Mouse (Mus musculus): ENCODE measurements around the gene Kif2c.

Kif2c gene

GRCm38 (mm10) chr4:117138295-117139216 is 43.9 kb downstream of the Kif2c start:
- in situ Hi-C loops (cut with MboI, MseI), result loop anchor here (10.0 kb wide), 1 partner anchor 314 kb away; the partner anchor contains the start of gene Hpdl

- in situ Hi-C loops (cut with MboI, MseI), result loop anchor here (10.0 kb wide), 1 partner anchor 311 kb away; the partner anchor contains the start of gene Hpdl
These were observed 46.4 kb downstream of the Kif2c start for GRCm38 (mm10) chr4:117136034-117136433.

DNA sequence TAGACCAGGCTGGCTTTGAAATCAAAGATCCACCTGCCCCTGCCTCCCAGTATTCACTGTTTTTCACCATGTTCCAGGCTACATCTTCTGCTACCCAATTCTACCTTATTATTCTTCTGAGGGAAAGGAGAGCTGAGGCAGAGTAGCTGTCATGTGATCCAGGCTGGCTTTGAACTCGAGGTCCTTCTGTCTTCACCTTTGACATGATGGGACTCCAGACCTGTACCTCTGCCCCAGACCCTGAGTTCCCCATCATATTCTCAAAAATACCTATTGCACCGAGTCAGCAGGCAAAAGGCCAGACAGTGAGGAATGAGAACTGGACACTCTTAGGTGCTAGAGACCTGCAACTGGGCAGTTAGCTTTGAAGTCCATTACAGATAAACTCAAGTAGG is 47.8 kb downstream of the Kif2c start:
- in situ Hi-C loops (cut with MboI, MseI), result loop anchor here (5.0 to 10.0 kb wide), 2 partner anchors 137 to 310 kb away; partner anchors contain the start of genes Hectd3 and Hpdl

DNA sequence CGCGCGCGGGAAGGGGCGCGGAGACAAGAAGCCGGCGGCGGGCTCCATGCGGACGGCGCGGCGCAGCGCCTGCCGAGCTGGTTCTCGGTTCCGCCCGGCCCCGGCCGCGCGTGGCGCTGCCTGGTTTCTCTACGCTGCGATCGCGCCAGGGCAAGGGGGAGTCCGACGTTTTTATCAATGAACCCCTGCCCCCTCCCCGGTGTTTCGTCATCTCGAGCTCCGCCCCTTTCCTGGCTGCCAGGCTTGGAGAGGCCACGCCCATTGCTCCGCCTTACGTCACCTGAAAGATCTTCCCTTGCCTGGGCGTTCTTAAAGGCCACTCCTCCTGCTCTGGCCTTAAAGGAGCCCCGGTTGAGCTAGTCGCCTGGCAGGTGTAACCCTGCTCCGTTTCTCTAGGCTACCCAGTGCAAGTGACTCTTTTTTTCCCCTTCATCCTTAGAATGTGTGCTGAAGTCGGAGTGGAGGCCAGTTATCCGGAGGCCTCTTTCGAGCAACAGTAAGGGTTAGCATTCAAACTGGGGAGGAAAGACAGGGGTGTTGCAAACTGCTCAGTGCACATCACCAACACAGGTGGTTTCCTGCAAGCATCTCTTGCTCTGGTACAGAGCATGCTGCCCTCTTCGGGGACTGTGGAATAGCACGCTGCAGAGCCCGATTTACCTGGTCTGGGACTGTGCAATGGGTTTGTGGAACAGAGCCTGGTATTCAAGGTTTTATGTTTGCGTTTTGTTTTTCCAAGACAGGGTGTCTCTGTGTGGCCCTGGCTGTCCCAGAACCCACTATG is 48.4 kb downstream of the Kif2c start, which contains the start of gene Plk3:
Gene Plk3, minus strand, starts transcription at position 147 of the 784 bp plus-strand sequence.
- in situ Hi-C loops (cut with MboI, MseI), result loop anchor here (5.0 to 10.0 kb wide), 2 partner anchors 137 to 309 kb away; partner anchors contain the start of genes Hectd3 and Hpdl

- in situ Hi-C loops (cut with MboI, MseI), result loop anchor here (5.0 to 10.0 kb wide), 2 partner anchors 136 to 309 kb away; partner anchors contain the start of genes Hectd3 and Hpdl
These were observed 49.1 kb downstream of the Kif2c start for GRCm38 (mm10) chr4:117133366-117133796.

DNA sequence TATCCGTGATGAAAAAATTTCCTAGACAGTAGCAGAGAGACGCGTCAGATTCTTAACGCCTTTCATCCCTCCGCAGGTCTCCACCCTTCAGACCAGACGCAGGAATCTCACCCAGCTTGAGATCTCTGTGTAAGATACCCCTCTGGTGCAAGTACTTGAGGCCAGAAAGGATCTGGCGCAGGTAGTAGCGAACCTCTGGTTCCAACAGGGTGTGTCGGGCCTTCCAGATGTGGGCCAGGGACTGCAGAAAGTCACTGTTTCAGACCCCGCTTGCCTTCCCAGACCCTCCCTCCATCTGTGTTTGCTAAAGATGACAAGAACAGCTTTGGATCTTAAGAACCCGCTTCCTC is 49.7 kb downstream of the Kif2c start:
- in situ Hi-C loops (cut with MboI, MseI), result loop anchor here (5.0 to 10.0 kb wide), 2 partner anchors 135 to 308 kb away; partner anchors contain the start of genes Hectd3 and Hpdl

- in situ Hi-C loops (cut with MboI, MseI), result loop anchor here (5.0 to 10.0 kb wide), 2 partner anchors 135 to 307 kb away; partner anchors contain the start of genes Hectd3 and Hpdl
These were observed 50.3 kb downstream of the Kif2c start for GRCm38 (mm10) chr4:117131890-117132793.

DNA sequence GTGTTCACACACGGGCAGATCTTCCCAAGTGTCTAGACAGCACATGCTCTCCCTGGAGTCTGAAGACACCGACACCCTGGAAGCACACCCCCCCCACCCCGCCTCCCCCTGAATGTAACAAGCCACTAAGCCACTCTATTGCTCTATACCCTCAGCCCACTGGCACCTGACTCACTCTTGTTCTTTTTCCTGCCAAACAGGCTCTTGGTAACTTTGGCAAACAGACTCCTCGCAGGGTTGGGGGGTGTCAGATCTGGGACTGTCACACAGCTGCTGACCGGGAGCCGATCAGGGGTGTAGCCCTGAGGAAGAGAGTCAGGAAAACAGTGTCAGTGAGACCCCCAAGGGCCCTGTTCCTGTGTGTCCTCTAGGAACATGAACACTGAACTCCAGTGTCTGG is 51.2 kb downstream of the Kif2c start:
- in situ Hi-C loops (cut with MboI, MseI), result loop anchor here (5.0 to 10.0 kb wide), 2 partner anchors 134 to 306 kb away; partner anchors contain the start of genes Hectd3 and Hpdl

GRCm38 (mm10) chr4:117130790-117131189 is 51.6 kb downstream of the Kif2c start:
- in situ Hi-C loops (cut with MboI, MseI), result loop anchor here (5.0 to 10.0 kb wide), 2 partner anchors 133 to 306 kb away; partner anchors contain the start of genes Hectd3 and Hpdl

DNA sequence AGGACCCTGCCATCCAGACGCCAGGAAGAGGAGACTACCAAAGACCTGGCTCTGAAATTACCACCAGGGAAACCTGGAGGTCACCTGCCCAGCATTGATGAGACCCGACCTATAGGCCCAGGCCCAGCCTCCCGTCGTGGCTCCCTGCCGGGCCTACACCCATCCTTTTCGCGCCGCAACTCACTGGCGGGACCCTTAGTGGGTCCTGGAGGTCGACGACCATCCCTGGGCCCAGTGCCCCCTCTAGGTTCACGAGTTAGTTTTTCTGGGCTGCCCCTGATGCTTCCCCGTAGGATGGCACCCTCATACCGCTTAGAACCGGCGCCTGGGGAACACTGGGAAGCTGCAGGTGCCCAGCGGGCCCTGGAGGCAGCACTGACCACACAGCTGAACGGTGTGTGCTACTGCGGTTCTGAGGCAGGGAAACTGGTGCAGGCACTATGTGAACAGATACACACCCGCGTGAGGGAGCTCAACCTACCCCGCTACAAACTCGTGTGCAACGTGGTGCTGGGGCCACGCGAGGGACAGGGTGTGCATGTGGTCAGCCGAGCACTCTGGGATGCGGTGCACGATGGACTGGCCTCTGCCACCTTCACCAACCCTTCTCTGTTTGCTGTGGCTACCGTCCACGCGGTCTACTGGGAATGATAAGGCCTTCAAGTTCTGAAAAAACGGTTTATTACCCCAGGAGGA is 54.3 kb downstream of the Kif2c start:
- in situ Hi-C loops (cut with MboI, MseI), result no loop called here

DNA sequence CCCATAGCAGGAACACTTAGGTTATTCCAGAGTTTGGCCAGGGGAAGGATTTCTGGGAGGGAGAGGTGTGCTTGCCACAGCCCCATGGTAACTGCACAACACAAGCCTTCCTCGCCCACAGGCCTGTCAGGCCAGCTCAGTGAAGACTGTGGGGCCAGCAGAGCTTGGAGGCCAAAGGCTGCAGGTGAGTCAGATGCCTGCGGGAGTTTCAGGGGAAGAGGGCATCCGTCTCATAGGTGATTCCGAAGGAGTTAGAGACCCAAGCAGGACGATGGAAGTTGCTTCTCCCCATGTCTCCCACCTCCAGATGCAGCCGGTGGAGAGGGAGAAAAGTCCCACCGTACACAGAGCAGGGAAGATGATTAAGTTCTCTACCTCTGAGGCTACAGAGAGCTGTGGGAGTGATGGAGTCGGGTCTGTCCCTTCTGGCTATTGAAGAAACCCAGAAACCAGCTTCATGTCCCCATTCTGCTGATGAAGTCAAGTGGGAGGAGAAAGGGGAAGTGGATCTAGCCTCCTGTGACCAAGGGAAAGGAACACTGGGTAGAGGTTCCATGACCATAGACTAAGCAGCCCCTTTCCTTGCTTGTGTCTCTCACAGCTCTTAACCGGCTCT is 55.7 kb downstream of the Kif2c start, which contains the start of gene Tctex1d4:
Gene Tctex1d4, plus strand, starts transcription at position 120 of the 616 bp plus-strand sequence.
- in situ Hi-C loops (cut with MboI, MseI), result no loop called here

DNA sequence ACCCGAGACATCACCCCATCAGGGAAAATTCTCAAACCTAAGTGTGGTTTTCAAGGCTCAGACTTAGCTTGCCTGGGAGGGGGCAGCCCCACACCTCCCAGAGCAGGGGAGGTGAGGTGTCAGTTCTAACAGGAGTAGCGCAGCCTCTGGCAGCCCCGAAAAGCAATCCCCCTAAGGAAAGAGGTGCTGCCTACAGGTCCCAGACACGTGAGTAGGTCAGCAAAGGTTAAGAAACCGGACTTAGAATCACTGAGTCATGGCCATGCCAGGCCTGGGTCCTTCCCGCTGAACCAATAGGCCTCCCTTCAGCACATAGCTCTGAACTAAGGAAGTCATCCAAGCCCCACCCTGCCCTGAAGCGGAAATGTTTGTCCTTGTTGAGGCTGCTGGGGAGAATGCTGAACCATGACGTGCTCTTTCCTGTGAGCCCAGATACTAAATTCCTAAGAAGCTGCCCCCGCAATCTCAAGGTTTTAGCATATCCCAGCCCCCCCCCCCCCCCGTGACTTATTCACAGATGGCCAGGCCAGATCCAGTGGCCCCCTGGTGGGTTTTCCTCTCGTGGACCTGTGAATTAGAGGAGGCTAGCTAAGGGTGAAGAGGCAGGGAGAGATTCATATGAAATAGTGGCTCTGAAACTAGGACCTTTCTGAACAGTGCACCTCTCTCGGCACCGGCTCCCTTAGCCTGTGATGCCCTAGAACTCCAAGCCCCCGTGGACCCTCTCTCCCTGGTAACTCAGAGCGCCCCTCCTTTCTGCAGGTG is 56.3 kb downstream of the Kif2c start:
- in situ Hi-C loops (cut with MboI, MseI), result no loop called here

DNA sequence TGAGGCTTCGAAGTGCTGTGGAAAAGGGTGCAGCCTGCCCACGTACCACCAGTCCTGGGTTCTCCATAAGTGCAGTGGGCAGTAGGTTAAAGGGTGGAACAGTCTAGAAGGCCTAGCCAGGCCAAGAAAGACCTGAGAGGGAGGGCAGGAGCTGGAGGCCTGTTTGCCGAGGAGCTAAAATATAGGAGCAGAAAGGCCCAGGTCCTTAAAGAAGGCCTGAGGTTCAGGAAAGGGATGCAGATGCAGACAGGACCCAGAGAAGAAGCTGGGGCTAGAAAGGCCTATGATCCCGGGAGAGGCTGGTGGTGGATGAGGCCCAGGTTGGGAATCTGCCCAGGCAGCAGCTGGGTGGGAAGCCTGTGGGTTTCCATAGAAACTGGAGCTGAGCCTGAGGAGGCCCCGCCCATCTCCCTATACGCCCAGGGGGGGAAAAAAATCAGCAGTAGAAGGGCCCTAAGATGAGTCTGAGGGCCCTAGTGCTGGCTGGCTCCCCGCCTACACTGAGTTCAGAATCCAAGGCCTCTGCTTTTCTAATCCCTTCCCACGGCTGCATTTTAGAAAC is 57.0 kb downstream of the Kif2c start, which contains the start of gene Btbd19:
Gene Btbd19, minus strand, starts transcription at position 378 of the 562 bp plus-strand sequence.
- in situ Hi-C loops (cut with MboI, MseI), result no loop called here

DNA sequence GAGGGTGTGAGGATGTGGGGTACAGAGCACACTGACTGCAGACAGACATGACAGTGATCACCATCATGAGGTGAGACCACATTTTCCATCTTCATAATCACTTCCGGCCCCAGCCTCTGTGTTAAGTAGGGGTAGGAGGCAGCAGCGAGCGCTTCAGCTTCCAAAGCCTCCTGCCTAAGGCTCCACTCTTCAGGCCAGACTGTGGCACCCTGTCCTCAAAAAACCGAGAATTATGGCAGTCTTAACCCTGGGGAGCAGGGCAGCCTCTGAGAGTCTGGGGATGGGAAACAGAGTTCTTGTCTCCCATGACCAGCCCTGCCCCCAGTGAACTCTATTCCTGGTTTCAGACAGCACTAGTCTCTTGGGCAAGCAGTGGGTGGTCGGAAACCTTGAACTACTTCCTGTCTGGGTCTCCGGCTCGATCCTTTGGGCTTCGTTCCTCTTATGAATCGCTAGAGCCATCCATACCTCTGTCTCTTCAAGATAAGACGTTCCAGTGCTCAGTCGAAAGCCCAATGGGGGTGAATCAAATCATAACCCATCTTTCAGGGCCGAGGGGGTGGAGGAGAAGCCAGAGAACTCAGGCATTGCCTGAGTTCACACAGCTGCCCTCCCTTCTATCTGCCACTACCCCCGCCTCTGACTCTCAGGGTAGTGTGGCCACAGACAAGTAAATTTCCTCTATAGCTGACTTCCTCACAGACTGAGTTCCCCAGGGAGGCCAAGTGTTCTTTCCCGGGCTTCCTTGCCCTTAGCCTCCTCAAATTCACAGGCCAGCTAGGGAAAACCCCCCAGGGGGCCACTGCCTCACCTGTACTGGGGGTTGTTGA is 57.7 kb downstream of the Kif2c start:
- in situ Hi-C loops (cut with MboI, MseI), result no loop called here

- in situ Hi-C loops (cut with MboI, MseI), result no loop called here
These were observed 58.3 kb downstream of the Kif2c start for GRCm38 (mm10) chr4:117124218-117124517.

DNA sequence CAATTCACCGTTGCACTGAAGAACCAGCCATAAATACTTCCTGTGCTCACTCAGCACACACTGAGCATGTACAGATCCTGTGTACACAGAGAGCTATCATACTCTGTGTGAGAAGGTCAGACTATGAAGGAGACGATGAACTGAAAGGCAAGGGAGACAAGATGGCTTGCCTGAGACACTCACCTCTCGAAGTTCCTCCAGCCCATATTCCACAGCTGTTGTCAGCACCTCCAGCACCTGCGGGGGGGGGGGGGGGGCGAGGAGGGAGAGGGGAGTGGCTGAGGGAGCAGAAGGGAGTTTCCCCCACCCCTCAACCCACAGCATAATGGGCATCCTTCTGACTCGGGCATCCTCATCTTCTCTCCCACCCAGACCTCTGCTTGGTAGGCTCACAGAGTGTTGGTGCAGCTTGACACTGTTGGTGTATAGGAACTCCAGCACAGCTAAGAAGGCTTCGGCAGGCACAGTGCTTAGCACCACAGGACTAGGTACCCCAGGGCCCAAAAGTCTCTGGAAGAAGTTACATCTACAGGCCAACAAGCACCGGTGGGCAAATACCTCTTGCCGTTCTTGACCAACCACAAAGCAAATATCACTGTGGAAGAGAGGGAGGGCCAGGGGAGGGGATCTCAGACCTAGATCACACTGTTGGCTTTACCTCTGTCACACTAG is 58.8 kb downstream of the Kif2c start:
- in situ Hi-C loops (cut with MboI, MseI), result no loop called here

GRCm38 (mm10) chr4:117122209-117122608 is 60.2 kb downstream of the Kif2c start:
- in situ Hi-C loops (cut with MboI, MseI), result no loop called here
